Mouse (Mus musculus) T-helper 2 cell (primary cell): ENCODE measurements around the gene Ssbp4.

Source experiments
- in situ Hi-C: fragments of 300-600 bp; cut with MboI, MseI; formaldehyde crosslinking; loops from one replicate; pipeline ENCODE4 v1.15.1; 2025; ENCODE audit warnings: high pct_unique_total_duplicates

The Ssbp4 gene

GRCm38 (mm10) chr8:70632346-70632892 lies 23.7 kb upstream of the Ssbp4 start, which contains the start of gene Gdf15:
TSS of gene Gdf15 (minus strand) at chr8:70632456.
- in situ Hi-C loops = no loop called here

GRCm38 (mm10) chr8:70631436-70631835 lies 22.8 kb upstream of the Ssbp4 start:
- in situ Hi-C loops = no loop called here

GRCm38 (mm10) chr8:70630532-70631381 lies 22.1 kb upstream of the Ssbp4 start:
- in situ Hi-C loops = no loop called here

- in situ Hi-C loops = no loop called here
Measured at GRCm38 (mm10) chr8:70629574-70630531, 21.2 kb upstream of the Ssbp4 start.

- in situ Hi-C loops = no loop called here
Measured at GRCm38 (mm10) chr8:70628986-70629490, 20.4 kb upstream of the Ssbp4 start.

- in situ Hi-C loops = no loop called here
Measured at GRCm38 (mm10) chr8:70627041-70627440, 18.4 kb upstream of the Ssbp4 start.

GRCm38 (mm10) chr8:70625104-70625503 lies 16.4 kb upstream of the Ssbp4 start:
- in situ Hi-C loops = no loop called here

- in situ Hi-C loops = no loop called here
Measured at GRCm38 (mm10) chr8:70622220-70622619, 13.5 kb upstream of the Ssbp4 start.

GRCm38 (mm10) chr8:70618888-70619334 lies 10.2 kb upstream of the Ssbp4 start:
- in situ Hi-C loops = no loop called here

GRCm38 (mm10) chr8:70617985-70618384 lies 9.3 kb upstream of the Ssbp4 start:
- in situ Hi-C loops = no loop called here

GRCm38 (mm10) chr8:70616645-70617044 lies 8.0 kb upstream of the Ssbp4 start:
- in situ Hi-C loops = no loop called here

- in situ Hi-C loops = no loop called here
Measured at GRCm38 (mm10) chr8:70615894-70616293, 7.2 kb upstream of the Ssbp4 start, which contains the start of gene Lrrc25. TSS of gene Lrrc25 (plus strand) at chr8:70616155.

- in situ Hi-C loops = no loop called here
Measured at GRCm38 (mm10) chr8:70615281-70615680, 6.6 kb upstream of the Ssbp4 start.

- in situ Hi-C loops = no loop called here
Measured at GRCm38 (mm10) chr8:70614469-70614868, 5.8 kb upstream of the Ssbp4 start.

GRCm38 (mm10) chr8:70613763-70614162 lies 5.1 kb upstream of the Ssbp4 start:
- in situ Hi-C loops = no loop called here

GRCm38 (mm10) chr8:70611849-70612248 lies 3.2 kb upstream of the Ssbp4 start:
- in situ Hi-C loops = no loop called here

- in situ Hi-C loops = no loop called here
Measured at GRCm38 (mm10) chr8:70610796-70611771, 2.4 kb upstream of the Ssbp4 start.

GRCm38 (mm10) chr8:70609849-70610795 lies 1.4 kb upstream of the Ssbp4 start:
- in situ Hi-C loops = no loop called here

- in situ Hi-C loops = no loop called here
Measured at GRCm38 (mm10) chr8:70609368-70609848, 736 bp upstream of the Ssbp4 start.
